Mouse (Mus musculus) left cerebral cortex, adult 8-10 months (tissue): ENCODE measurements around the gene Kcnb1. TPM values are rescaled to one million over a fixed set of nuclear protein-coding genes. Genes with fewer than 3 reads are reported as not detected.
"Not testable (repeated sequence)": the region's sequence is repeated elsewhere in the genome, so short reads cannot be mapped to it uniquely, and the experiment has no call there.

Source experiments
- DNase-seq, 2 experiments: peaks; one replicate each; pipeline ENCODE4 v3.0.0; 2022; ENCODE audit warnings: low spot score in 2 of 2
- total RNA-seq, 4 experiments: library from RNA; stranded (reverse); gene quantifications; 2 replicates each; pipeline ENCODE4 v1.2.4; 2022

Gene Kcnb1
- total RNA-seq, 4 experiments from 2014 or later = 158 to 198 (median 179) TPM

DNA sequence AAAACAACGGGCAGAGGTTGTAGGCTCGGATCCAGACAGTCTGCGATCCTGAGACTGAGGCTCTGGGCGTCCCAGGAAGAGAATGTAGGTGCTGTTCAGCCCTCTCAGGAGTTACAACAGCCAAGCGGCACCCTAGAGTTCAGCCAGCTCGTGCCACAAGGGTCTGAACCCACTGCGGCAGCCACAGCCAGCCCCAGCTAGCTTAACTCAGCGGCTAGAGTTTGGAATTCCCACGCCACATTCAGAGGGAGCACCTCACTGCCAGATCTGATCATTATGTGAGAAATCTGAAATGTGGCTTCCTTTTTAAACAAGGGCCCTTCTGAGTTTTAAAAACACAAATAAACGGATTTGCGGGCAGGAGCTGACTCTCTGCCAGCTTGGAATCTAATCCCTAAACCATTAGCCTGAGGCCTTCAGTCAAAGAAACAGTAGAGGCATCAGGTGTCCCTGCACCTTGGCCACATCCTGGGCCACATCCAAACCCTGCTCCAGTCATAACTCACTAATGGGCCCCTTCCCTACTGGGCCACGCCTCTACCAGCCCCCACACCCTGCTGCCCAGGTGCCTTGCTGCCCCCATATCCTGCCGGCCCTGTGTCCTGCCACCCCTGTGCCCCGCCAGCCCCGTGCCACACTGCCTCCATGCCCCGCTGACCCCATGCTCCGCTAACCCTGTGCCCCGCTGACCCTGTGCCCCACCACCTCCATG lies 16.1 kb upstream of the Kcnb1 start:
- no peak for DNase-seq

DNA sequence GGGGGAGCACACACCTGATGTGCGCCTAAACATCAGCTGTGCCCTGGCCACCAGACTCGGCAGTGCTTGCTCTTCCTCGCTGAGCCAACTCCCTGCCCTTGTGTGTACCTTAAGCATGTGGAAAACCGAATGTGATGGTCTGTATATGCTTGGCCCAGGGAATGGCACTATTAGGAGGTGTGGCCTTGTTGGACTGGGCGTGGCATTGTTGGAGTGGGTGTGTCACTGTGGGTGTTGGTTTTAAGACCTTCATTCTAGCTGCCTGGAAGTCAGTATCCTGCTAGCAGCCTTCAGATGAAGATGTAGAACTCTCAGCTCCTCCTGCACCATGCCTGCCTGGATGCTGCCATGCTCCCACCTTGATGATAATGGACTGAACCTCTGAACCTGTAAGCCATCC lies 14.7 kb upstream of the Kcnb1 start:
- DNase-seq = not testable (repeated sequence)

DNA sequence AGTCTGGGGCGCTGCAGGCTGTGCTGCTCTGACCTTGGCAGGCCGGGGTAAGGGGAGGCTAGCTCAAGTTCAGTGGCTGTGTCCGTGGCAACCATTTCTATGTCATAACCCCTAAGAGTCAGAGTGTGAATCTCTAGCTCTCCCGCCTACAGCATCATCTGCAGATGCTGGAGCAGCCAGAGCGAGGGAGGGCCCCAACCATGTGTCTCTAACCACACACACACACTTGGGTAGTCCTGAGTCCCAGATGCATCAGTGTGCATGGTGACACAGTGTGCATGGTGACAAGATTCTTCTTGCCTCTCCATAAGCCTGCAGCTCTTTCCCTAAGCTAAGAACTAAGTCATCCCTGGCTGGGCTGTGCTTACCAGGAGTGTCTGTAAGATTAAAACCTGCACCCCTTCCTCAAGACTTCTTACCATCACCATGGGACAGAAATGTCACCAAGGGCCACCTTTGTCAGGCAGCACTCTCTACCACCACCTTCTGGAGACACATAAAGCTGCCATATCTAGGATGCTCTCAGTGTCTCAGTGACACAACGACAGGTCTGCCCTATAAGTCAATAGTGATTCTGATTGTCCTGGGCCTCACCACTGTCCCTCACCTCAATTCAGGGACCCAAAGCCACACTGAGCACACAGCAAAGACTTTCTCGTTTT lies 13.7 kb upstream of the Kcnb1 start:
- DNase-seq = no peak

DNA sequence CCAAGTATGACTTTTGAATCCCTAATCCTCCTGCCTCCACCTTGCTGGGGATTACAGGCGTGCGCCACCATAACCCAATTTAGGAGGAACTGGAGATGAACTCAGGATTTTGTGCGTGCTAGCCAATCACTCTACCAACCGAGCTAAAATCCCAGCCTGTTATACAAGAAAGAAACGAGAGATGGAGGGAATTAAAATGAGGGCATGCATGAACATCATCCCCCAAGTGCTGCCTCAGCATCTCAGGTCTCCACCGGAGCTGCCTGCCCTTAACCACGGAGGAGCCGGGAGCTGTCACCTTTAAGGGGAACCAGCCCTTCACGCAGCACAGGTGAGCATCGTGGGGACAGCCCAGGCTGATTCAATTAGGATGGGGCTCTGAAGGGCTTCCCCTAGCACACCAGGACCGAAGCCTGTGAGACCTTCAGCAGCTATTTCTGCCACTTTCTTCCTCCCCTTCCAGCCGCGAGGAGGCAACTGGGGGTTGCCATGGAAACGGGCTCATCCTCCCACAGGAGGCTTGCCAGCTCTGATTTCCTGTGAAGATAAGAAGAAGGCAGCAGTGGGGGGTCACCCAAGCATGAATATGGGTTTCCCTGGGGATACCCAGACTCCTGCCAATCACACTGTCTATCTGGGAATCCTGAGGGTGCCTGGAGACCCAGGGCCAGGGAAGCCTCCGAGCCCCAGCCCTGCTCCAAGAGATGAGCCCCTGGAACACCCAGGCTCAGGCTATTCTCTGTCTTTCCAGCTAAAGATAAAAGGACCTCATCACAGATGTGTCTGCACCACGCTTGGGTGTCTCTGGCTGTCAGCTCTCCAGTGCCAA lies 11.7 kb upstream of the Kcnb1 start:
- DNase-seq = peak in 1 of 2 experiments; percentile 91

DNA sequence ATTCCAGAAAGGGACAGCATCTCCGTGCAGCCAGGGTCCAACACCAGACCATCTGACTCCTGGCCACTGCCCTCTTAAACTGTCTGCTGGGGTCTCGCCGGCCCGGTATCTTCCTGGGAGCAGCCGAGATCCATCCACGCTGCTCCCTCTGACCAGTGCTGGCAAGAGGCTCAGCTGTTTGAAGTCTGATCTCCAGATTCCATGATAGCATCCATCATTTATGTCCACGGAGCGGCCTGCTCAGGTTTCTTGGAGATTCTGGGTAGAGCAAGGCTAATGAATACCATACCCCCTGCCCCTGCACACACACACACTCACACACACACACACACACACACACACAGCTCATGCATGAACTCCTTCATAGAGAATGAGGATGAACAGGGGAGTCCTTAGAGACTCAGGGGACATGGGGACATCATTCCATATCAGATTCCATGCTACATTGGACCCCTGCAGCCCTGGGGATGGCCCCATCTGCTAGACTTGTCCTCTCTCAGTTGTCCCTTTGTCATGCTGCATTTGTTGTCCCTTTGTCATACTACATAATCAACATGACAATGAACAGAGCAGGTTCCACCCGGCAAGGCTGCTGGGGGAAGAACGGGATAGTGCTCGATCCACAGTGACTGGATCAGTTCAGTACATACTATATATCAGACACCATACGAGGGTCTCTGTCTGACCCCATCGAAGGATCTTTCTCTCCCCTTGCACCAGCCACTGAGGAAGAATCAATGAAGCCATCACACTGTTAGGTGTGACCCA lies 8.9 kb upstream of the Kcnb1 start:
- DNase-seq = no peak

DNA sequence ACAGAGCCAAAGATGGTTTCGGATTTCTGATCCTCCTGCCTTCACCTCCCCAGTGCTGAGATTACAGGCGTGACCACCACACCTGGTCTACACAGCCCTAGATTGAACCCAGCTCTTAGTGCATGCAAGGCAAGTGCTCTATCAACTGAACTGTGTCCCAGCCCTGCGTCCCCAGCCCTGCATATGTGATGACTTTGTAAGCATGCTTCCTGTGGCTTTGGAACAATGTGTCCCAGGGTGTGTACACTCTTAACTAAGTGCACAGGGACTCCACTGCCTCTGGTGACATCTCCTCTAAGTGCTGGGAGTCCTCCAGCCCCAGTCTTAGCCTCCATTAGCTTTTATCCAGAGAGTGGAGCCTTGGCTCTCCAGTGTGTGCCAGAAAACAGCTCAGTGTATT lies 3.4 kb upstream of the Kcnb1 start:
- DNase-seq = no peak

DNA sequence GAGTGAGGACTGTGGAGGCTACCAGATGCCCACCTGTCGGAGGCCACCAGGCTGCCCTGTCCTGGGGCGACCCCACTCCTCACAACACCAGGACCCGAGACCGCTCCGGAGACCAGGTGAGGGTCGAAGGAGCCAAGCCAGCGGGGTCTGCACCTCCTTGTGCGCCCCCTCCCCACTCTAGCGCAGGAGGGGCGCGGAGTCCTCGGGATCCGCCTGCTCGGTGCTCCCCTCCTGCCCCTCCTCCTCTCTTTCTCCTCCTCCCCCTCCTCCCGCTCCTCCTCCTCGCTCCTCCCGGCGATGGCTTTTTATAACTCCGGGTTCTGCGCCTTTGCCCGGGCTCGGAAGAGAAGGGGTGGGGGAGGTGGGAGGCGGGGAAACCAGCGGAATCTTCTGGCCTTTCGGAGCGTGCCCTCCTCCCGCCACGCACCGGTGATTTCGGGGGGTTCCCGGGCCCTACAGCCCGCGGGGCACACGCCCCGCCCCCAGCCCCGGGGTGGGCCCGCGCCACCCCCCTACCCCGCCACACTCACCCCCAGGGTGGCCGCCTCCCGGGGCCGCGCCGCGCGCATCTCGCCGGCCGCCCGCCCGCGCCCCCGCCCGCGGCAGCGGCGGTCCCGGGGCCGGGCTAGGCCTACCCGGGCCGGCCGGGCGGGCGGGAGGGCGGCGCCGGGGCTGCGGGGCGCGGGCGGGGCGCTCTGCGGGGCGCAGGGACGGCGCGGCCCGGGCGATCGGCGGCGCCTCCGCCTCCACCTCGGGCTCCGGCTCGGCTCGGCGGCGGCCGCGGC lies 472 bp downstream of the Kcnb1 start:
- no peak for DNase-seq

DNA sequence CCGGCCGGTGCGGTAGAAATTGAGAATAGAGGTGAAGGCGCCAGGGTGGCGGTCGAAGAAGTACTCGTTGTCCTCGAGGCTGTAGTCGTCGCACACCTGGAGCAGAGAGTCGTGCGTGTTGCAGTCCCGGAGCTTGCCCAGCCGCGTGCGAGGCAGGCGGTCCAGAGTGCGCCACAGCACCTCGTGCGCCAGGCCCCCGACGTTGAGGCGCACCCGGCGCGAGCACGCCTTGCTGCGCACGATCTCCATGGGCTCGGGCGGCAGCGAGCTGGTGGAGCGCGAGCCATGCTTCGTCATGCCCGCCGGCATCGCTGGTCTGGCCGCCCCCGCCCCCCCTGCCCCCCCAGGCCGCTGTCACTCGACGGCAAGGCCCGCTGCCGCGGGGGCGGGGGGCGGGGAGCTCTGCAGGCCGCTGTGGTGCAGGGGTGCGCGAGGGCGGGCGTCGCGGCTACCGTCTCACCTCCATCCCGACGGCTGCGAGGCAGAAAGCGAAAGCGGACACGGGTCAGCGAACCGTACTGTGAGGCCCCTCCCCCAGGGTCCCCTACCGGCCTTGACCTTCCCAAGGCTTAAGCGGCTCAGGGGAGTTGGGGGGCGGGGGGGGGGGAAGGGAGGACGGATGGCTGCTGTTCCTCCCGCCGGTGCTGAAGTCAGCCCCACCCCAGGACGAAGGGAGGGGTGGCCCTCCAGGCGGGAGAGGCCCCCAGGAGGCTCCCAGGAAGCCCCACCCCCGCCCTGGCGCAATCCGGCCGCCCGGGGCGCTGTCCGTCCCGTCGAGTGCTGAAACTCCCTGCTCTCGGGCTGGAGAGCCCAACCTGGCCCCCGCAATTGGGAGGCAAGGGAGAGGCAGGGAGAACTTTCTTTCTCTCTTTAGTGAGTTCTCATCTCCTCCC lies 1.4 kb downstream of the Kcnb1 start:
- DNase-seq = no peak

DNA sequence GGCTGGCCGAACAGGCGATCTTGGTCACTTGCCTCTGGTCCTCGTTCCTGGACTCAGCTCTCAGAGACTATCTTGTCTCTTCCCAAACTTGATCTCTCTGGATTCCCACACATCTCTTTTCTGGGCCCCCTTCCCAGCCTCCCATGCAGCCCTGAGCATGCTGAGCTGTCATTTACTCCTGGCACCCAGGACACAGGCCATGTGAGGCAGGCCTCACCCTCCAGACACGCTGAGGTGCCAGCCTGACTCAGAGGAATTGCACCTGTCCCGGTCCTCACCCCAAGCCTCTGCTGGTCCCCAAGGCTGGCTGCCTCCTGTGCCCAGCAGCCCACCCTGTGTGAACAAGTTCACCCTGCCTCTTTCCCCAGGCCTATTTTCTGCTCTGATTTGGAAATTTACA lies 2.8 kb downstream of the Kcnb1 start:
- no peak for DNase-seq

DNA sequence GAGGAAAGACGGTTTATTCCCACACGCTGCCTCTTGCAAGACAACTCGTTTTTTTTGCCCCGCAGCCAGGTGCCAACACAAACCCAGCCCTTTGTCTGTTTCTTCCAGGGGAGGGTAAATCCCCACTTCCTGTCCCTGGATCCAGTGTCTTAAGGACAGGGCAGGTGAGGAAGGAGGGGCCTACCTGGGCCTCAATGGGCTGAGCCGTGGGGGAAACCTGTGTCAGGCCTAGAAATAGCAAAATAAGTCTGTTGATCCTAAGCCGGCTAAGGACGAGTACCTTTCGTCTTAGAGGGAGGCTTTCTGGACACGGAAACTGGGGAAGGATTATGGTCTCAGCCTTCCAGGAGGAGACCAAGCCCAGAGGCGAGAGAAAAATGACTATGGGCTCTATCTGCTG lies 3.4 kb downstream of the Kcnb1 start:
- no peak for DNase-seq

DNA sequence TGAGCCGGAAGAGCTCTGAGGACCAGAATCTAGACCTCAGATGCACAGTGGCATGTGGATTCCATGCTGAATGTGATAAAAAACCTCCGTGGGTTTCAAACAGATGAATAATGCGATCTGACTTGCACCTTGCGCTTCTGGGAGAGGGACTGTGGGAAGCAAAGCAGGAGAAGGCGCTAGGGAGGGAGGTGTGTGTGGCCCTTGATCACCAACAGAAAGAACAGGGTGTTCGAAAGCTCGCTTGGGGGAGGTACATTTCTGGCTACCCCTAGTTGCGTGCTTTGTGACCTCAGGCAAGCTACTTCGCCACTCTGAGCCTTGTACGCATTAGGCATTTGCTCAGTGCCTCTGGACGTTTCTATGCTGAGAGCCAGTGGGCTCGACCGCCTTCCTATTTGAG lies 4.0 kb downstream of the Kcnb1 start:
- no peak for DNase-seq

DNA sequence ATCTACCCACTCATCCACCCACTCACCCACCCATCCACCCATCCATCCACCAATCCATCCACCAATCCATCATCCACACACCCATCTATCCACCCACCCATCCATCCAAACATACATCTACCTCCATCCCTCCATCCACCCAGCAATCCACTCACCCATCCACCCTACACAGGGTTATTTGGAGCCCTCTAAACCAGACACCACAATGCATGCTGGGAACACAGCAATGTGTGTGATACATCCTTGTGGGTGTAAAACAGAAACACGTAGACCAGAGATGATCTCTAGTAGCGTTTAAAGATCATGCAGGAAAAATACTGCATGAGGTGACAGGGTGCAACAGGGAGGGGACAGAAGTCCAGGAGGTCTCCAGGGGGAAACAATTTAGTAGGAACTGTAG lies 4.5 kb downstream of the Kcnb1 start:
- DNase-seq = no peak

DNA sequence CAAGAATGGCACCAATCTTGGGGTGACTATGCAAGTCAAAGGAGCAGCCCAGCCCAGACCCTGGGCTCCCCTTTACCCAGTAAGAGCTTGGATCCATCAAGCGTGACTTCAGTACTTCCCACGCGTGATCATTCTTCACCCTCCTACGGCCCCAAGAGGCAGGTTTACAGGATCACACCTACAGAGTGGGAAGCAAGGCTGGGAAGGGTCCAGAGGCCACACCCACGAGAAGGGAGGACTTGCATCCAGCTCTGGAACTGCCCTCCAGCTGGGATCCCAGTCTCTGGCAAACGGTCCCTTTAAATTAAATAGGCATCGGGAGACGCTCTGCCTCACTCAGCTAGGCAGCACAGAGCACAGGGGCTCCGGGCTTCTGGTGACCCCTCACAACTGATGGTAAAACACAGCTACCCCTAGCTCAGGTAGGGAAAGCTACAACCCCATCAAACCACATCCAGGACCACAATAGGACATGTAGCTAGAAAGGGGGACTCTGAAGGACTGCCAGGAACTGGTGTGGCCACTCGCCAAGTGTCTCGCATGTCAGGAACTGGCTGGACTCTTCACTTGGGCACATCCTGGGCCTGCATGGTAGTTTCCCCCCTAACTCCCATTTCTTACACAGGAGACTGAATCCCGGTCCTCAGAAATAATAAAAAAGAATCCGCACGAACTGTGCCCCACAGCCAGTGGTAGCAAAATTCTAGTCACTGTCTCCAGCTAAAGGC lies 8.1 kb downstream of the Kcnb1 start:
- no peak for DNase-seq

DNA sequence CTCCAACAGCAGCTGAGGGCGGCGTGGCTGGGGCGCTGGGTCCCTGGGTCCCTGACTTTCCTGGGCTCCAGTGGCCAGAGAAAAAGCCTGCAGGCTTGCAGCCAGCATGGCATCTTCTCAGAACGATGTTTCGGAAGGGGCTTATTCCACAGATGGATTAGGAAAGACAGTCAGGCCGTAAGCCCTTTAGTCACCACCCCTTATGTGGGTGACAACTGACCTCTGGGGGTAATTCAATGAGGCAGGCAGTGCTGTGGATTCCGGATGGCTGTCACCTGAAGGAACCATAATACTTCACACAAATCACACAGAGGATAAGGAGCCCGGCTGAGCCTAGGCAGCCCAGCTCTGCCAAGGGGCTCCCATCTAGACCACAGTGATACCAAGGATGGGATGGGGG lies 8.9 kb downstream of the Kcnb1 start:
- no peak for DNase-seq

DNA sequence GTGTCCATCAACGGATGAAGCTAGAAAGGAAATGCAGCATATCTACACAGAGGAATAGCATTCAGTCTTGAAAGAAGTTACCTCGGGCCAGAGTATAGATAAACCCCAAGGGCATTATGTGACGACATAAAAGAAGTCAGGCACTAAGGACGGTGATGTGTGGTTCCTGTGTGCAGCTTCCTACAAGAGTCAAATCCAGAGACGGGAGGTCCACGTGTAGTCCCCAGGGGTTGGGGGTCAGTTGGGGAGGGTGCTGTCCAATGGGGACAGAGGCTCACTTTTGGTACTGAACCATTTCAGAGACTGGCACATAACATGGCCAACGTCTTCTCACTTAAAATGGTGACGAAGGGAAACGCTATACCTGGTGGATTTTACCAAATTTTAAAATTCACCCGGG lies 10.7 kb downstream of the Kcnb1 start:
- no peak for DNase-seq

DNA sequence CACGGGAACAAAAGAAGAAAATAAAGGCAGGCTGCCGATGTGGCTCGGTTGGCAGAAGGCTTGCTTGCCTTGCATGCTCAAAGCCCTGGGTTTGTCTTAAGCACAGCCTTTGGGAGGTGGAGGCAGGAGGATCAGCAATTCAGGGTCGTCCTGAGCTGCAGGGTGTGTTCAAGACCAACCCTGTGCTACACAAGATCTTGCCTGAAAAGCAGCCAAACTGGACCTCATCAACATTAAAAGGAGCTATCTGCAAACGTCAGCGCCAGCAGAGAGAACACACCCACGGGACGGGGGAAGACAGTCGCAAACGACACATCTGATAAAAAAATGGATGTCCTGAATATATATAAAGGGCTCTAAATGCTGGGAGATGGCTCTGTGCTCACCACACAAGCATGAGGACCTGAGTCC lies 12.7 kb downstream of the Kcnb1 start:
- peak in 1 of 2 experiments; percentile 75 for DNase-seq

DNA sequence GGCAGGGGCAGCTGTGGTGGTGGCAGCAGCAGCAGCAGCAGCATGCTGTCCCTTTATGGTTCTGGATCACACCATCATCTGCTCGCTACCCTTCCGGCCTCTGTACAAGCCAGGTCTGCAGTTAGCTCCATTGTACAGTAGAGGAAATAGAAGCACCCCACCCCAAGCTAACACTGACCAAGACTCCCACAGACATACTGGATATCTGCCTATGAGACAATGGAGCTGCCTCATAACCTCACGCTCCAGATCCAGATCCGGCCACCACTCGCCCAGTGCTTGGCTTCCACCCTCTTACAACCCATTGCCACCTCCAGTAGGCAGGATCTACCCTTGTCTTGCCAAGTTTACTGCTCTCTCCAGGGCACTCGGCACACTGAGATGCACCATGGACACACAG lies 14.7 kb downstream of the Kcnb1 start:
- DNase-seq = no peak

DNA sequence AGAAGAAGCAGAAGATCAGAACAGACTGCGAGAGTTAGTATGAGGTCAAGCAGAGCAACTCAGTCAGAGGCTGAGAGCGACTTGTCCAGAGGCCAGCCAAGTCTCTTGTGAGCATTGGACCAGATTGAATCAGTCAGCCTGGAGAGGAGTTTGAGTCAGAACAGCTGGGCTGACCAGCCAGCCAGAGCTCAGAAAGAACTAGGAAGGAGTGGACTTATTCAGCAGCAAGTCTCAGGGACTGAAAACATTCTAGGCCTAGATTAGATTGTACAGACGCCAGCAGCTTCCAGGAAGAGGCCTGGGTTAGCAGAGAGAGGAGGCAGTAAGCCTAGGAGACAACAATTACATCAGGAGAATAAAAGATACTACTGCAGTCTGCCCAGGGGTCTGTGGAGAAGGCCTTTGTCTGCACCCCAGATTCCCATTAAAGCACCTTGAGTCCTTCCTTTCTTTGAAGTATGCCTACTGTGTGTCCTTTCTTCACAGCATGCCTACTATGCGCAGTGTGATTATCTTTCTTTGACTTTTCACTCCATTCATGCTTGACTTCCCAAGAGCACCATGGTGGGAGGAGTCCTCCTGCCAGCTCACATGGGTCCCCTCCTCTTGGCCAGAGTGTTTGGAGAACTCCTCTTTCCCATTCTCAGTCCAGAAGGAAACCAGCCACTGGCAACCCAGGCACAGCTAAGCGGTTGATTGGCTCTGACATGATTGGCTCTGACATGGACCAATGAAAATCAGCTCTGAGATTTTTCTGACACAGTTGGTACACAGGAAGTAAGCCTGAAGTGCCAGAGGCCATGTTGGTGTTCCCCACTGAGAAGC lies 16.7 kb downstream of the Kcnb1 start:
- DNase-seq = no peak
